Mouse (Mus musculus): ENCODE measurements around the gene Scgb1a1. TPM values are rescaled to one million over a fixed set of nuclear protein-coding genes. Genes with fewer than 3 reads are reported as not detected.
A peak's percentile ranks its signal among the peaks of the same experiment; 100 is the strongest.

Gene Scgb1a1
- polyA plus RNA-seq, 1 experiment, result not detected

GRCm38 (mm10) chr19:9070316-9070715 lies 17.4 kb downstream of the Scgb1a1 start:
- Histone ChIP-seq H3K27ac (ENCODE audit: insufficient read depth, low read length) (peak overlapping the region; percentile 83), H3K4me3 (ENCODE audit: insufficient read depth, low read length) (no peak overlapping the region), H3K4me1 (ENCODE audit: control insufficient read depth, insufficient read depth, low read length) (peaks cover 37% of the 10 kb centered on the region)
- TF ChIP-seq CTCF (IDR thresholded peaks at IDR 0.05; ENCODE audit: borderline replicate concordance, insufficient read depth, low read length) (no peak), POLR2A (IDR thresholded peaks at IDR 0.05; ENCODE audit: low read depth, low read length) (no peak)

GRCm38 (mm10) chr19:9069687-9070307 lies 18.0 kb downstream of the Scgb1a1 start:
- peaks cover 33% of the 10 kb centered on the region for H3K4me1 ChIP-seq (ENCODE audit: control insufficient read depth, insufficient read depth, low read length)
- H3K4me3 ChIP-seq (ENCODE audit: insufficient read depth, low read length), result no peak overlapping the region
- peak overlapping the region; percentile 83; the same call in 1 of the 2 replicates for H3K27ac ChIP-seq (ENCODE audit: insufficient read depth, low read length)
- no peak for TF ChIP-seq POLR2A (IDR thresholded peaks at IDR 0.05; ENCODE audit: low read depth, low read length)
- TF ChIP-seq CTCF (IDR thresholded peaks at IDR 0.05; ENCODE audit: borderline replicate concordance, insufficient read depth, low read length), result no peak

- Histone ChIP-seq H3K27ac (ENCODE audit: insufficient read depth, low read length) (no peak overlapping the region), H3K4me1 (ENCODE audit: control insufficient read depth, insufficient read depth, low read length) (peaks cover 22% of the 10 kb centered on the region), H3K4me3 (ENCODE audit: insufficient read depth, low read length) (no peak overlapping the region)
- TF ChIP-seq POLR2A (IDR thresholded peaks at IDR 0.05; ENCODE audit: low read depth, low read length) (no peak), CTCF (IDR thresholded peaks at IDR 0.05; ENCODE audit: borderline replicate concordance, insufficient read depth, low read length) (no peak)
These were observed 20.5 kb downstream of the Scgb1a1 start for GRCm38 (mm10) chr19:9067292-9067691.

- no peak for TF ChIP-seq POLR2A (IDR thresholded peaks at IDR 0.05; ENCODE audit: low read depth, low read length)
- no peak for TF ChIP-seq CTCF (IDR thresholded peaks at IDR 0.05; ENCODE audit: borderline replicate concordance, insufficient read depth, low read length)
- Histone ChIP-seq H3K27ac (ENCODE audit: insufficient read depth, low read length) (peak overlapping the region; percentile 63), H3K4me3 (ENCODE audit: insufficient read depth, low read length) (no peak overlapping the region), H3K4me1 (ENCODE audit: control insufficient read depth, insufficient read depth, low read length) (peaks cover 14% of the 10 kb centered on the region)
These were observed 21.9 kb downstream of the Scgb1a1 start for GRCm38 (mm10) chr19:9065621-9066561.

- Histone ChIP-seq H3K4me3 (ENCODE audit: insufficient read depth, low read length) (no peak overlapping the region), H3K27ac (ENCODE audit: insufficient read depth, low read length) (no peak overlapping the region), H3K4me1 (ENCODE audit: control insufficient read depth, insufficient read depth, low read length) (peaks cover 14% of the 10 kb centered on the region)
- TF ChIP-seq CTCF (IDR thresholded peaks at IDR 0.05; ENCODE audit: borderline replicate concordance, insufficient read depth, low read length) (no peak), POLR2A (IDR thresholded peaks at IDR 0.05; ENCODE audit: low read depth, low read length) (no peak)
These were observed 23.9 kb downstream of the Scgb1a1 start for GRCm38 (mm10) chr19:9063831-9064230.

GRCm38 (mm10) chr19:9062822-9063221 lies 24.9 kb downstream of the Scgb1a1 start:
- Histone ChIP-seq H3K4me1 (ENCODE audit: control insufficient read depth, insufficient read depth, low read length) (peaks cover 18% of the 10 kb centered on the region), H3K27ac (ENCODE audit: insufficient read depth, low read length) (no peak overlapping the region), H3K4me3 (ENCODE audit: insufficient read depth, low read length) (no peak overlapping the region)
- TF ChIP-seq CTCF (IDR thresholded peaks at IDR 0.05; ENCODE audit: borderline replicate concordance, insufficient read depth, low read length) (no peak), POLR2A (IDR thresholded peaks at IDR 0.05; ENCODE audit: low read depth, low read length) (no peak)

DNA sequence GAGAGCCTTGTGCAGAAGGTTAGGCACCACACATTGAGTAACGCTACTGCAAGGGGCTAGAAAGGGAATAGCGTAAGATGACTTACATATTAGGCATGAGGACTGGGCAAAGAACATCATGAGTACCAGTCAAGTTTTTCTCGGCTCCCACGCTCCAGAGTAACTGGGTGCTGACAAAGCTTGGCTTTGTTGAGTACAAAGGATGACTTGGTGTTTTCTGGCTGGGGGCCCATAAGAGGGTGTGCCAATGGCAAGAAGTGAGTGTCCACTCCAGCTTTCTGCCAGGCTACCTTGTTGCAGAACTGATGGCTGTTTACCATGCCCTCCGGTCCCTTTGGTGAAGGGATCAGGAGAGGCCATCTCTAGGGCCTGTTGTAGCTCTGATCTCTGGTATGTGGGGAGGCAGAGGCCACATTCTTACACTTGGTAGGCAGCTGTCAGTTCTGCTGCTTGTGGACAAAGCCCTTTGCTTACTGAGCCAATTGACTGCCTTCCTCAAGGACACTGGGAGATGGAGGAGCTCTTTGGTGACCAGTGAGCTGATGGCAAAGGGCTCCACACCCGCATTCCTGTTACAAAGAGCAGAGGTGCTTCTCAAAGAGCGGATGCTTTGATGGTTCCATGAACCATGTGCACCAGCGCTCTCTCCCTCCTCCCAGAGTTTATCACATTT lies 26.4 kb downstream of the Scgb1a1 start:
- Histone ChIP-seq H3K4me3 (ENCODE audit: insufficient read depth, low read length) (no peak overlapping the region), H3K27ac (ENCODE audit: insufficient read depth, low read length) (peak overlapping the region; percentile 98)
- TF ChIP-seq POLR2A (IDR thresholded peaks at IDR 0.05; ENCODE audit: low read depth, low read length) (no peak), CTCF (IDR thresholded peaks at IDR 0.05; ENCODE audit: borderline replicate concordance, insufficient read depth, low read length) (no peak)

DNA sequence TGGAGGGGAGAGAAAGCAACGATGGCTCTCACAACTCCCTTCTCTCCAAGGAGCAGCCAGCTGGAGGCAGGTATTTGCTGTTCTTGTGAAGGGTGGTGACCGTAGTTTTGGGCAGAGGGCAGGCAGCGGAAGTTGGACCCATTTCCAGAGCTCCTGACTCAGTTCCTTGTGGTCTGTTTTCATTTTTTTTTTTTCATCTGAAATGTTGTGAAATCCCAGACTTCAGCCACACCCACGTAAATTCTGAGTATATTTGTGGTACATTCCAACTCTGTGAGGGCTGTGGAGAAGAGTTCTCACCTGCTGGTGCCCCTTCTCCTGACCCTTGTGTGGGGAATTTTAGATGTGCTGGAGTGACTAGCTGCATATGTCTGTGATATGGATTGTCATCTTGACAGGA lies 27.7 kb downstream of the Scgb1a1 start:
- H3K4me1 ChIP-seq (ENCODE audit: control insufficient read depth, insufficient read depth, low read length), result peaks cover 7% of the 10 kb centered on the region
- no peak overlapping the region for H3K4me3 ChIP-seq (ENCODE audit: insufficient read depth, low read length)
- 0 out of 2 replicates have a peak, but pooled peaks have one; percentile 5 for TF ChIP-seq POLR2A (IDR thresholded peaks at IDR 0.05; ENCODE audit: low read depth, low read length)
- no peak for TF ChIP-seq CTCF (IDR thresholded peaks at IDR 0.05; ENCODE audit: borderline replicate concordance, insufficient read depth, low read length)
- peak overlapping the region; percentile 98 for H3K27ac ChIP-seq (ENCODE audit: insufficient read depth, low read length)

More for the DNA sequence above, 26.4 kb downstream of the Scgb1a1 start:
- peaks cover 16% of the 10 kb centered on the region for H3K4me1 ChIP-seq (ENCODE audit: control insufficient read depth, insufficient read depth, low read length)

GRCm38 (mm10) chr19:9059391-9059790 lies 28.4 kb downstream of the Scgb1a1 start:
- Histone ChIP-seq H3K4me1 (ENCODE audit: control insufficient read depth, insufficient read depth, low read length) (peaks cover 7% of the 10 kb centered on the region), H3K27ac (ENCODE audit: insufficient read depth, low read length) (peak overlapping the region; percentile 87), H3K4me3 (ENCODE audit: insufficient read depth, low read length) (no peak overlapping the region)
- TF ChIP-seq POLR2A (IDR thresholded peaks at IDR 0.05; ENCODE audit: low read depth, low read length) (no peak), CTCF (IDR thresholded peaks at IDR 0.05; ENCODE audit: borderline replicate concordance, insufficient read depth, low read length) (no peak)

Data from embryonic fibroblast, embryonic 13.5 days (primary cell).